Mouse (Mus musculus): ENCODE measurements around the gene Tbc1d22a. TPM values are rescaled to one million over a fixed set of nuclear protein-coding genes. Genes with fewer than 3 reads are reported as not detected.
"Not testable (repeated sequence)": the region's sequence is repeated elsewhere in the genome, so short reads cannot be mapped to it uniquely, and the experiment has no call there.

The Tbc1d22a gene
- polyA plus RNA-seq, 1 experiment from 2014 or later, result 11.9 TPM

DNA sequence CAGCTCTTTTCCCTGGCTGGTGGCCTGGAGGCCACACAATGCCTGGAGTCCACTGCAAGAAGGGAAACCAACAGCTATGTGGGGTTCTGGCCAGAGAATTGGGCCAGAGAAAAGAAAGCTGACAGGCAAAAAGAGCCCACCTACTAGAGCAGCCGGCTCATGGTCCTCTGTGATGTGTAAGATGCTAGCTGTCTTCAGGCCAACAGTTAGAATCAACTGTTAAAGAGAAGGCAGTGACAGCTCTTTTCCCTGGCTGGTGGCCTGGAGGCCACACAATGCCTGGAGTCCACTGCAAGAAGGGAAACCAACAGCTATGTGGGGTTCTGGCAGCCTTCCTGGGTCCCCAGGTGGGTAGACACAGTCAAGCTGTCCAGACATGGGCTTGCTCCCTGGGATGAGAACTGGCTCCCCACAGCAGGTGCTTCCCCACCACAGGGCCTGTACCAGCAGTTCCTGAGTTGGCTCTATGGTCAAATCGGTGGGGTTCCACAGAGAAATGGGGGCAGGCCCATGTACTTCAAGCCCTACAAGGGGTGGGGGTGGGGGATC is 36.5 kb upstream of the Tbc1d22a start:
- not testable (repeated sequence) for H3K4me2 ChIP-seq (ENCODE audit: low read length); H3K9ac ChIP-seq (replicated peaks; ENCODE audit: low read length); H3K36me3 ChIP-seq (ENCODE audit: control insufficient read depth, insufficient read depth, low read length); DNase-seq; H3K9me3 ChIP-seq (ENCODE audit: control insufficient read depth, low read length); ATAC-seq (ENCODE audit: low FRiP score, low TSS enrichment); H3K27me3 ChIP-seq (ENCODE audit: control insufficient read depth, insufficient read depth, low read length); H3K27ac ChIP-seq (replicated peaks; ENCODE audit: low read depth, low read length); H3K4me3 ChIP-seq (replicated peaks; ENCODE audit: low read depth, low read length)
- peaks cover 11% of the 10 kb centered on the region; the same call in 1 of the 2 replicates for H3K4me1 ChIP-seq (ENCODE audit: control insufficient read depth, insufficient read depth, low read length)
- WGBS, result 91% methylated on average over 2 of the region's 2 CpGs

GRCm38 (mm10) chr15:86178594-86178993 is 35.7 kb upstream of the Tbc1d22a start:
- H3K9ac ChIP-seq (replicated peaks; ENCODE audit: low read length), result no peak overlapping the region
- no peak overlapping the region for H3K4me2 ChIP-seq (ENCODE audit: low read length)
- H3K4me1 ChIP-seq (ENCODE audit: control insufficient read depth, insufficient read depth, low read length), result peaks cover 11% of the 10 kb centered on the region; the same call in 1 of the 2 replicates
- DNase-seq (no peak), ATAC-seq (ENCODE audit: low FRiP score, low TSS enrichment) (no peak)
- H3K27ac ChIP-seq (replicated peaks; ENCODE audit: low read depth, low read length), result no peak overlapping the region
- no peaks in the 10 kb centered on the region for H3K27me3 ChIP-seq (ENCODE audit: control insufficient read depth, insufficient read depth, low read length)
- no peak overlapping the region for H3K4me3 ChIP-seq (replicated peaks; ENCODE audit: low read depth, low read length)
- no peaks in the 10 kb centered on the region for H3K36me3 ChIP-seq (ENCODE audit: control insufficient read depth, insufficient read depth, low read length)
- 91% methylated on average over 6 of the region's 6 CpGs for WGBS
- H3K9me3 ChIP-seq (ENCODE audit: control insufficient read depth, low read length), result no peaks in the 10 kb centered on the region

GRCm38 (mm10) chr15:86180427-86180826 is 33.8 kb upstream of the Tbc1d22a start:
- WGBS, result 84% methylated on average over 4 of the region's 4 CpGs

GRCm38 (mm10) chr15:86181321-86181720 is 32.9 kb upstream of the Tbc1d22a start:
- DNase-seq; H3K27ac ChIP-seq (replicated peaks; ENCODE audit: low read depth, low read length); H3K9me3 ChIP-seq (ENCODE audit: control insufficient read depth, low read length); H3K9ac ChIP-seq (replicated peaks; ENCODE audit: low read length); H3K4me3 ChIP-seq (replicated peaks; ENCODE audit: low read depth, low read length); H3K4me2 ChIP-seq (ENCODE audit: low read length); H3K27me3 ChIP-seq (ENCODE audit: control insufficient read depth, insufficient read depth, low read length); H3K36me3 ChIP-seq (ENCODE audit: control insufficient read depth, insufficient read depth, low read length); ATAC-seq (ENCODE audit: low FRiP score, low TSS enrichment): not testable (repeated sequence)
- H3K4me1 ChIP-seq (ENCODE audit: control insufficient read depth, insufficient read depth, low read length), result peaks cover 19% of the 10 kb centered on the region
- WGBS, result 94% methylated on average over 3 of the region's 3 CpGs

More at GRCm38 (mm10) chr15:86180427-86180826, 33.8 kb upstream of the Tbc1d22a start:
- Histone ChIP-seq H3K4me1 (ENCODE audit: control insufficient read depth, insufficient read depth, low read length) (peaks cover 19% of the 10 kb centered on the region), H3K9ac (replicated peaks; ENCODE audit: low read length) (no peak overlapping the region), H3K27me3 (ENCODE audit: control insufficient read depth, insufficient read depth, low read length) (no peaks in the 10 kb centered on the region), H3K27ac (replicated peaks; ENCODE audit: low read depth, low read length) (no peak overlapping the region), H3K4me3 (replicated peaks; ENCODE audit: low read depth, low read length) (no peak overlapping the region), H3K36me3 (ENCODE audit: control insufficient read depth, insufficient read depth, low read length) (no peaks in the 10 kb centered on the region), H3K4me2 (ENCODE audit: low read length) (no peak overlapping the region), H3K9me3 (ENCODE audit: control insufficient read depth, low read length) (no peaks in the 10 kb centered on the region)
- no peak for DNase-seq
- no peak for ATAC-seq (ENCODE audit: low FRiP score, low TSS enrichment)

DNA sequence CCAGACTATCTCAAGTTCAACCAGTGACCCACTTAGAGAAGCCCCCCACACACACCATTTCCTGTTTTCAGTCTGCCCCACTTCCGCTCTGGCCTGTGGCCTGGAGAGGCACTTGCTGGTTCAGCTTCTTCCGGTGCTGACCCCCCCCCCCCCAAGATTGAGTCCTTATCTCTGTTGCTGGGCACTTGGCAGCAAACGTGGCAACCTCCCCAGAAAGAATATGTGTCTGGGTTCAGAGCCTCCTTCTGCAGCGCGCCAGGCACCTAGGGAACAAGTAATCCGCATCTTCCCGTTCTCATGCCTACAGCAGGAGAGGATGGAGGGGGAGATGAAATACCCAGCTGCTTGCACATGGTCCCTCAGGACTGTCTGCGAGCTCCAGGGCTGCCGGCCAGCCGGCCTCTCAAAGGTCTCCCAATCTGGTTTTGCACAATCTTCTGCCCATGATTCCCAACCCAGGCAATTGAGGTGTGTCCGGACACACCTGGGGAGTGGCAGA is 32.3 kb upstream of the Tbc1d22a start:
- DNase-seq (peak; percentile 43), ATAC-seq (ENCODE audit: low FRiP score, low TSS enrichment) (no peak)
- WGBS, result 41% methylated on average over 11 of the region's 11 CpGs
- Histone ChIP-seq H3K9ac (replicated peaks; ENCODE audit: low read length) (no peak overlapping the region; the same call in 1 of the 2 replicates), H3K4me3 (replicated peaks; ENCODE audit: low read depth, low read length) (no peak overlapping the region), H3K27me3 (ENCODE audit: control insufficient read depth, insufficient read depth, low read length) (no peaks in the 10 kb centered on the region), H3K9me3 (ENCODE audit: control insufficient read depth, low read length) (no peaks in the 10 kb centered on the region), H3K27ac (replicated peaks; ENCODE audit: low read depth, low read length) (no peak overlapping the region; the same call in 1 of the 2 replicates), H3K36me3 (ENCODE audit: control insufficient read depth, insufficient read depth, low read length) (no peaks in the 10 kb centered on the region), H3K4me2 (ENCODE audit: low read length) (0 out of 2 replicates have a peak overlapping the region, but pooled peaks have one; percentile 6), H3K4me1 (ENCODE audit: control insufficient read depth, insufficient read depth, low read length) (peaks cover 19% of the 10 kb centered on the region)

DNA sequence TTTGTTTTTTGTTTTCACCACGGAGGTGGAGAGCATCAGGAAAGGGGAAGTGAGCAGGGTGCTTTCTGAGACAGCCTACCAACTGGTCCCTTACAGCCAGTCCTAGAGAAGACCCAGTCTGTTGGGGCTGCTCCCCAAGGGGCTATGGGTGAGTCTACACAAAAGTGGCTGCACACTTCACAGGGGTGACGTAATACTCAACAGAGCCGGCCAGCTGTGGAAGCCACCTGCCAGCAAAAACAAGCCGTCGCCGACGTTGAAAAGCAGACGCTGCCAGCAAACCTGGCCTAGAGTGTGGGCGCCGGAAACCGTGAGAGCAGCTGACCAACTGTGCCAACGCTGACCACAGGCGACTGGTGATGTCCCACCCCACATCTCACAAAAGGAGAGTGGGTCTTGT is 31.6 kb upstream of the Tbc1d22a start:
- Histone ChIP-seq H3K4me2 (ENCODE audit: low read length) (no peak overlapping the region), H3K27ac (replicated peaks; ENCODE audit: low read depth, low read length) (no peak overlapping the region), H3K9ac (replicated peaks; ENCODE audit: low read length) (no peak overlapping the region), H3K36me3 (ENCODE audit: control insufficient read depth, insufficient read depth, low read length) (no peaks in the 10 kb centered on the region), H3K4me1 (ENCODE audit: control insufficient read depth, insufficient read depth, low read length) (peaks cover 19% of the 10 kb centered on the region), H3K27me3 (ENCODE audit: control insufficient read depth, insufficient read depth, low read length) (no peaks in the 10 kb centered on the region), H3K9me3 (ENCODE audit: control insufficient read depth, low read length) (no peaks in the 10 kb centered on the region), H3K4me3 (replicated peaks; ENCODE audit: low read depth, low read length) (no peak overlapping the region)
- DNase-seq (no peak), ATAC-seq (ENCODE audit: low FRiP score, low TSS enrichment) (no peak)
- 54% methylated on average over 13 of the region's 13 CpGs for WGBS

- Histone ChIP-seq H3K4me3 (replicated peaks; ENCODE audit: low read depth, low read length) (no peak overlapping the region), H3K4me2 (ENCODE audit: low read length) (no peak overlapping the region), H3K9ac (replicated peaks; ENCODE audit: low read length) (no peak overlapping the region), H3K27ac (replicated peaks; ENCODE audit: low read depth, low read length) (no peak overlapping the region), H3K36me3 (ENCODE audit: control insufficient read depth, insufficient read depth, low read length) (no peaks in the 10 kb centered on the region), H3K27me3 (ENCODE audit: control insufficient read depth, insufficient read depth, low read length) (no peaks in the 10 kb centered on the region), H3K4me1 (ENCODE audit: control insufficient read depth, insufficient read depth, low read length) (peaks cover 24% of the 10 kb centered on the region), H3K9me3 (ENCODE audit: control insufficient read depth, low read length) (no peaks in the 10 kb centered on the region)
- DNase-seq (no peak), ATAC-seq (ENCODE audit: low FRiP score, low TSS enrichment) (no peak)
- WGBS, result 91% methylated on average over 8 of the region's 8 CpGs
Measured at GRCm38 (mm10) chr15:86183484-86183883, 30.8 kb upstream of the Tbc1d22a start.

- Histone ChIP-seq H3K36me3 (ENCODE audit: control insufficient read depth, insufficient read depth, low read length) (no peaks in the 10 kb centered on the region), H3K4me1 (ENCODE audit: control insufficient read depth, insufficient read depth, low read length) (peaks cover 29% of the 10 kb centered on the region), H3K27me3 (ENCODE audit: control insufficient read depth, insufficient read depth, low read length) (no peaks in the 10 kb centered on the region), H3K9ac (replicated peaks; ENCODE audit: low read length) (peak overlapping the region; percentile 97; the same call in 1 of the 2 replicates), H3K9me3 (ENCODE audit: control insufficient read depth, low read length) (no peaks in the 10 kb centered on the region), H3K27ac (replicated peaks; ENCODE audit: low read depth, low read length) (no peak overlapping the region), H3K4me2 (ENCODE audit: low read length) (peak overlapping the region; percentile 81), H3K4me3 (replicated peaks; ENCODE audit: low read depth, low read length) (peak overlapping the region; percentile 85)
- DNase-seq, result no peak
- no peak for ATAC-seq (ENCODE audit: low FRiP score, low TSS enrichment)
- WGBS, result 70% methylated on average over 5 of the region's 5 CpGs
Measured at GRCm38 (mm10) chr15:86184071-86184470, 30.2 kb upstream of the Tbc1d22a start.

Measured in midbrain, embryonic 14.5 days (tissue).